Mouse (Mus musculus) midbrain, embryonic 14.5 days (tissue): ENCODE results near the gene Skint5. TPM values are rescaled to one million over a fixed set of nuclear protein-coding genes. Genes with fewer than 3 reads are reported as not detected.
"Not testable (repeated sequence)": the region's sequence is repeated elsewhere in the genome, so short reads cannot be mapped to it uniquely, and the experiment has no call there.

Experiments
- ATAC-seq: fragments of 200-750 bp; cut with Nextera tagmentation; 2 replicates; pipeline ENCODE4 v1.8.0; 2017; ENCODE audit warnings: moderate number of reproducible peaks, moderate library complexity; ENCODE audit not compliant: low FRiP score, low TSS enrichment
- DNase-seq: peaks from one replicate; pipeline ENCODE4 v3.0.0-alpha.2; 2015
- H3K27ac ChIP-seq: fragments of 300-500 bp; sonication (generic); replicated peaks from 2 replicates; pipeline ENCODE4 v1.5.1; 2014; ENCODE audit warnings: mild to moderate bottlenecking, low read depth, low read length, moderate library complexity
- H3K27me3 ChIP-seq: fragments of 300-500 bp; sonication (generic); 2 replicates; pipeline ENCODE4 v1.6.1; 2014; ENCODE audit warnings: low read length, control low read depth, mixed read lengths; ENCODE audit not compliant: control insufficient read depth, insufficient read depth
- H3K36me3 ChIP-seq: fragments of 300-500 bp; sonication (generic); 2 replicates; pipeline ENCODE4 v1.6.1; 2014; ENCODE audit warnings: low read length, control low read depth; ENCODE audit not compliant: control insufficient read depth, insufficient read depth
- H3K4me1 ChIP-seq: fragments of 300-500 bp; sonication (generic); 2 replicates; pipeline ENCODE4 v1.6.1; 2014; ENCODE audit warnings: mild to moderate bottlenecking, antibody characterized with exemption, low read length, control low read depth; ENCODE audit not compliant: control insufficient read depth, insufficient read depth
- H3K4me2 ChIP-seq: fragments of 300-500 bp; sonication (generic); 2 replicates; pipeline ENCODE4 v1.6.1; 2014; ENCODE audit warnings: mild to moderate bottlenecking, low read length, moderate library complexity
- H3K4me3 ChIP-seq: fragments of 300-500 bp; sonication (generic); replicated peaks from 2 replicates; pipeline ENCODE4 v1.5.1; 2014; ENCODE audit warnings: low read depth, low read length
- H3K9ac ChIP-seq: fragments of 300-500 bp; sonication (generic); replicated peaks from 2 replicates; pipeline ENCODE4 v1.6.1; 2014; ENCODE audit warnings: mild to moderate bottlenecking, low read length, moderate library complexity
- H3K9me3 ChIP-seq: fragments of 300-500 bp; sonication (generic); 2 replicates; pipeline ENCODE4 v1.6.1; 2016; ENCODE audit warnings: low read length, control low read depth, mixed read lengths; ENCODE audit not compliant: control insufficient read depth
- WGBS: fragments of 180-500 bp; shearing (Covaris S2); extraction: QIAGEN DNeasy Blood & Tissue Kit; methylation state at CpG from one replicate; pipeline ENCODE4 v1.1.7; 2014; 5-methylcytosine and 5-hydroxymethylcytosine counted together
- polyA plus RNA-seq: library from polyadenylated mRNA; unstranded; fragments of >200 nt; fragmentation: Nextera tagmentation; extraction: Ambion mirVana; gene quantifications from 2 replicates; pipeline ENCODE4 v1.2.1, GENCODE M21; 2014

Gene Skint5
- polyA plus RNA-seq: not detected in 2 replicates

DNA sequence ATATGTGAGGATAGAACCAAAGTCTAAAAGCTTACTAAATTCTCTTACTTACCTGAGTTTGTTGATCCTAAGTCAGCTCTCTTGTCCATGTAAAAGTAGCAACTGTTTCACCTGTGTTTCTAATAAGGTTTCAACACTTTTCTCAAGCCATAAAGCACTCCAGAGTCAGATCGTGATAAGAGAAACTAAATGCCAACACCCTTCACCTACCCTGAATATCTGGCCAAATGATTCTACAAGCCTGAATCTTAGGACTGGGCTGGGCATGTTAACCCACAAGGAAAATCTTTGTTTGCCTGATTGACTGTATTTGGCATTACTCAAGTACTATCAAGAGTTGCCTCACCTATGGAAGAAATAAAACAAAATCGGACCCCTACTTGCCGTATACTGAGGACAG is at the start of gene Skint5:
TSS of gene Skint5 (minus strand) at position 101 of the 400 bp plus-strand sequence.
- Histone ChIP-seq H3K4me1 (no peaks in the 10 kb centered on the region), H3K9ac (no peak within 1 kb of the TSS), H3K36me3 (no peaks in the 10 kb centered on the region), H3K27ac (no peak within 1 kb of the TSS), H3K4me2 (no peak within 1 kb of the TSS), H3K9me3 (peaks cover 20% of the 10 kb centered on the region; the same call in 1 of the 2 replicates), H3K27me3 (no peaks in the 10 kb centered on the region), H3K4me3 (no peak within 1 kb of the TSS)
- DNase-seq (no peak), ATAC-seq (no peak)
- 90% methylated on average over 3 of the region's 3 CpGs for WGBS

DNA sequence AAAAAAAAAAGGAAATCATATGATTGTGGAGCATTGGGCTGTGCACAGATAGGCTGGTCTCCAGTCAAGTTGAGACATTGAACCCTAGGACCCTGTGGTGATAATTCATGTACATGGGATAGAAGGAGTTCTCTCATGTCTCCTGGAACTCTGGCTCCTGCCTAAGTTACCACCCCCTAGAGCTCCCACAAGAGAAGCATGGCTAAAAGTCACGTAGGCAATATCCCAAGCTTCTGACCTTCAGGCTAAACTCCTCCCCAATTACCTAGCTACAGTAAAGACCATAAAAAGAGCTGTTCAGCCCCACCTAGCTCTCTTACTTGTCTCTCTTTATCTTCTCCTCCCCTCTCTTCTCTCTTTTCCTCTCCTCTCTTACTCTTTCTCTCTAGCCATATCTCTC is 42.0 kb downstream of the Skint5 start:
- no peak for ATAC-seq
- no peak overlapping the region for H3K4me2 ChIP-seq
- whole genome bisulfite sequencing: 50% methylated on average over 1 of the region's 1 CpGs

DNA sequence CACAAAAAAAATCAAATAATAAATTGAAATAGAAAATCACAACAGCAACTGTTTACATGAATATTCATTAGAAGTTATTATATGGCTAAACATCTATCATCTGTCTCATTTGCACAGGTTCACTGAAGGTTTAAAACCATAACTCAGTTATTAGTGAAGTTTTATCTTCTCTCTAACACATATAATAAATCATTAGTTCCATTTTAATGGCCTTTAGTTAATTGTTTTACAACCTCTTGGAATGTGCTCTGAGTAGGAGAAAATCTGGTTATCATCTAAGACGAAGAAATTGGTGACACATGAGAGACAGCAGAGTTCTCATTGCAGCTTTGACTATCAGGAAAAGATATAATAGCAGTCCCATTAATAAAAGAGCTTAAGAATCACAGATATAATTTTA is 235.1 kb downstream of the Skint5 start:
- H3K4me3 ChIP-seq: no peak overlapping the region
- no peak overlapping the region for H3K27ac ChIP-seq
- WGBS: 67% methylated on average over 1 of the region's 1 CpGs
- H3K9ac ChIP-seq: no peak overlapping the region
- H3K27me3 ChIP-seq: no peaks in the 10 kb centered on the region
- no peak overlapping the region for H3K4me2 ChIP-seq
- H3K9me3 ChIP-seq: peaks cover 16% of the 10 kb centered on the region
- H3K4me1 ChIP-seq: no peaks in the 10 kb centered on the region
- H3K36me3 ChIP-seq: no peaks in the 10 kb centered on the region
- ATAC-seq (no peak), DNase-seq (no peak)

More for the DNA sequence above, 42.0 kb downstream of the Skint5 start:
- Histone ChIP-seq H3K4me1 (no peaks in the 10 kb centered on the region), H3K27me3 (no peaks in the 10 kb centered on the region), H3K4me3 (no peak overlapping the region), H3K9me3 (peaks cover 16% of the 10 kb centered on the region), H3K9ac (no peak overlapping the region), H3K36me3 (no peaks in the 10 kb centered on the region), H3K27ac (no peak overlapping the region)
- DNase-seq: no peak

- Histone ChIP-seq H3K4me1 (no peaks in the 10 kb centered on the region), H3K9ac (no peak overlapping the region), H3K4me3 (no peak overlapping the region), H3K9me3 (peaks cover 12% of the 10 kb centered on the region), H3K27ac (no peak overlapping the region), H3K4me2 (no peak overlapping the region), H3K36me3 (no peaks in the 10 kb centered on the region), H3K27me3 (no peaks in the 10 kb centered on the region)
- ATAC-seq (no peak), DNase-seq (no peak)
- 52% methylated on average over 1 of the region's 1 CpGs for WGBS
Measured at GRCm38 (mm10) chr4:113763684-113764083, 235.6 kb downstream of the Skint5 start.

DNA sequence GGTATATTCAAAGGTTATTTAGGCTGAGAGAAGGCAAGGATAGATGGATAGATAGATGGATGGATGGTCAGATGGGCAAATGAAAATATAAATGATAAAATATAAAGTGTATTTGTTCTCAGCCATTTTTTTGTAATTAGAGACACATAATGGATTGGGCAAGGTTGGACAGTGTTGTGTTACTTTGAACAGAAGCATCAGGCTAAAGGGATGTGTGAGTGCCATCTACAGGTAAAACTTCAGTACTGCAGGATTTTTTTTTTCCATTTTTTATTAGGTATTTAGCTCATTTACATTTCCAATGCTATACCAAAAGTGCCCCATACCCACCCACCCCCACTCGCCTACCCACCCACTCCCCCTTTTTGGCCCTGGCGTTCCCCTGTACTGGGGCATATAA is 551.1 kb downstream of the Skint5 start:
- H3K4me1 ChIP-seq, H3K36me3 ChIP-seq, ATAC-seq, H3K27me3 ChIP-seq, DNase-seq, H3K27ac ChIP-seq, H3K4me3 ChIP-seq, H3K4me2 ChIP-seq, H3K9ac ChIP-seq: not testable (repeated sequence)
- peaks cover 20% of the 10 kb centered on the region for H3K9me3 ChIP-seq
- WGBS: 79% methylated on average over 2 of the region's 2 CpGs

Other genes with a start within 250 kb of the Skint5 start
- not detected in 2 replicates for gene Skint11, start 163.9 kb upstream of the Skint5 start, polyA plus RNA-seq